Mouse (Mus musculus): ENCODE results near the gene Lancl1. TPM values are rescaled to one million over a fixed set of nuclear protein-coding genes. Genes with fewer than 3 reads are reported as not detected.
A peak's percentile ranks its signal among the peaks of the same experiment; 100 is the strongest.

Gene Lancl1
- polyA plus RNA-seq, 1 experiment from 2014 or later = 82.5 TPM

- Histone ChIP-seq H3K9ac (no peak overlapping the region), H3K9me3 (replicated peaks) (no peaks in the 10 kb centered on the region), H3K4me2 (no peak overlapping the region), H3K36me3 (peaks cover 60% of the 10 kb centered on the region), H3K4me1 (0 out of 2 replicates have a peak, but pooled peaks cover 2% of the 10 kb centered on the region), H3K27me3 (no peaks in the 10 kb centered on the region), H3K27ac (no peak overlapping the region), H3K4me3 (replicated peaks) (no peak overlapping the region)
- peak; percentile 66 for ATAC-seq (replicated peaks; ENCODE audit: low FRiP score)
- 48% methylated on average over 3 of the region's 3 CpGs for WGBS
These were observed 35.0 kb downstream of the Lancl1 start for GRCm38 (mm10) chr1:67003699-67004098.

- no peak overlapping the region for H3K27ac ChIP-seq
- peaks cover 51% of the 10 kb centered on the region for H3K36me3 ChIP-seq
- WGBS = 71% methylated on average over 6 of the region's 6 CpGs
These were observed 36.4 kb downstream of the Lancl1 start for GRCm38 (mm10) chr1:67002226-67002625.

GRCm38 (mm10) chr1:67001367-67001766, 37.3 kb downstream of the Lancl1 start:
- Histone ChIP-seq H3K9me3 (replicated peaks) (no peaks in the 10 kb centered on the region), H3K27ac (no peak overlapping the region), H3K4me1 (0 out of 2 replicates have a peak, but pooled peaks cover 2% of the 10 kb centered on the region), H3K9ac (no peak overlapping the region), H3K36me3 (peaks cover 44% of the 10 kb centered on the region), H3K27me3 (no peaks in the 10 kb centered on the region), H3K4me3 (replicated peaks) (no peak overlapping the region), H3K4me2 (no peak overlapping the region)
- 100% methylated on average over 1 of the region's 1 CpGs for WGBS
- no peak for ATAC-seq (replicated peaks; ENCODE audit: low FRiP score)

More at GRCm38 (mm10) chr1:67002226-67002625, 36.4 kb downstream of the Lancl1 start:
- Histone ChIP-seq H3K9me3 (replicated peaks) (no peaks in the 10 kb centered on the region), H3K4me1 (0 out of 2 replicates have a peak, but pooled peaks cover 2% of the 10 kb centered on the region), H3K9ac (no peak overlapping the region), H3K4me3 (replicated peaks) (no peak overlapping the region), H3K27me3 (no peaks in the 10 kb centered on the region), H3K4me2 (no peak overlapping the region)
- ATAC-seq (replicated peaks; ENCODE audit: low FRiP score) = no peak

GRCm38 (mm10) chr1:67000484-67000883, 38.2 kb downstream of the Lancl1 start:
- 78% methylated on average over 3 of the region's 3 CpGs for WGBS
- Histone ChIP-seq H3K36me3 (peaks cover 35% of the 10 kb centered on the region), H3K9me3 (replicated peaks) (no peaks in the 10 kb centered on the region), H3K27ac (no peak overlapping the region), H3K4me2 (no peak overlapping the region), H3K4me3 (replicated peaks) (no peak overlapping the region), H3K9ac (no peak overlapping the region), H3K4me1 (0 out of 2 replicates have a peak, but pooled peaks cover 2% of the 10 kb centered on the region), H3K27me3 (no peaks in the 10 kb centered on the region)
- ATAC-seq (replicated peaks; ENCODE audit: low FRiP score) = no peak

- WGBS = 86% methylated on average over 1 of the region's 1 CpGs
- H3K27ac ChIP-seq = no peak overlapping the region
- ATAC-seq (replicated peaks; ENCODE audit: low FRiP score) = no peak
These were observed 40.1 kb downstream of the Lancl1 start for GRCm38 (mm10) chr1:66998601-66999000.

GRCm38 (mm10) chr1:66998188-66998587, 40.5 kb downstream of the Lancl1 start:
- H3K4me2 ChIP-seq = no peak overlapping the region
- no peak for ATAC-seq (replicated peaks; ENCODE audit: low FRiP score)
- no peaks in the 10 kb centered on the region for H3K27me3 ChIP-seq
- peaks cover 14% of the 10 kb centered on the region for H3K36me3 ChIP-seq
- whole genome bisulfite sequencing = 93% methylated on average over 4 of the region's 4 CpGs
- no peak overlapping the region for H3K9ac ChIP-seq
- no peaks in the 10 kb centered on the region for H3K9me3 ChIP-seq (replicated peaks)
- no peak overlapping the region for H3K4me3 ChIP-seq (replicated peaks)
- no peak overlapping the region for H3K27ac ChIP-seq
- H3K4me1 ChIP-seq = no peaks in the 10 kb centered on the region

More at GRCm38 (mm10) chr1:66998601-66999000, 40.1 kb downstream of the Lancl1 start:
- Histone ChIP-seq H3K27me3 (no peaks in the 10 kb centered on the region), H3K4me2 (no peak overlapping the region), H3K36me3 (peaks cover 18% of the 10 kb centered on the region), H3K9me3 (replicated peaks) (no peaks in the 10 kb centered on the region), H3K9ac (no peak overlapping the region), H3K4me1 (0 out of 2 replicates have a peak, but pooled peaks cover 1% of the 10 kb centered on the region), H3K4me3 (replicated peaks) (no peak overlapping the region)

- H3K27me3 ChIP-seq = no peaks in the 10 kb centered on the region
- H3K27ac ChIP-seq = no peak overlapping the region
- H3K9ac ChIP-seq = no peak overlapping the region
- no peaks in the 10 kb centered on the region for H3K36me3 ChIP-seq
- no peaks in the 10 kb centered on the region for H3K4me1 ChIP-seq
- 88% methylated on average over 2 of the region's 2 CpGs for WGBS
- H3K4me2 ChIP-seq = no peak overlapping the region
- ATAC-seq (replicated peaks; ENCODE audit: low FRiP score) = no peak
- no peak overlapping the region for H3K4me3 ChIP-seq (replicated peaks)
- H3K9me3 ChIP-seq (replicated peaks) = no peaks in the 10 kb centered on the region
These were observed 41.9 kb downstream of the Lancl1 start for GRCm38 (mm10) chr1:66996819-66997218.

- H3K27me3 ChIP-seq = no peaks in the 10 kb centered on the region
- no peak overlapping the region for H3K27ac ChIP-seq
- no peak for ATAC-seq (replicated peaks; ENCODE audit: low FRiP score)
- no peaks in the 10 kb centered on the region for H3K36me3 ChIP-seq
- H3K9me3 ChIP-seq (replicated peaks) = no peaks in the 10 kb centered on the region
- no peak overlapping the region for H3K4me2 ChIP-seq
- no peak overlapping the region for H3K4me3 ChIP-seq (replicated peaks)
- H3K4me1 ChIP-seq = no peaks in the 10 kb centered on the region
- H3K9ac ChIP-seq = no peak overlapping the region
These were observed 45.9 kb downstream of the Lancl1 start for GRCm38 (mm10) chr1:66992764-66993163.

- no peaks in the 10 kb centered on the region for H3K27me3 ChIP-seq
- no peak overlapping the region for H3K9ac ChIP-seq
- WGBS = 77% methylated on average over 18 of the region's 18 CpGs
- no peak for ATAC-seq (replicated peaks; ENCODE audit: low FRiP score)
- H3K4me3 ChIP-seq (replicated peaks) = no peak overlapping the region
- no peak overlapping the region for H3K27ac ChIP-seq
- H3K9me3 ChIP-seq (replicated peaks) = no peaks in the 10 kb centered on the region
- H3K36me3 ChIP-seq = no peaks in the 10 kb centered on the region
- H3K4me1 ChIP-seq = no peaks in the 10 kb centered on the region
- no peak overlapping the region for H3K4me2 ChIP-seq
These were observed 51.0 kb downstream of the Lancl1 start for GRCm38 (mm10) chr1:66987558-66988190.

- Histone ChIP-seq H3K4me2 (no peak overlapping the region), H3K36me3 (no peaks in the 10 kb centered on the region), H3K4me1 (no peaks in the 10 kb centered on the region), H3K27ac (no peak overlapping the region), H3K4me3 (replicated peaks) (no peak overlapping the region), H3K9ac (no peak overlapping the region), H3K9me3 (replicated peaks) (no peaks in the 10 kb centered on the region), H3K27me3 (no peaks in the 10 kb centered on the region)
- no peak for ATAC-seq (replicated peaks; ENCODE audit: low FRiP score)
- WGBS = 64% methylated on average over 4 of the region's 4 CpGs
These were observed 52.8 kb downstream of the Lancl1 start for GRCm38 (mm10) chr1:66985906-66986305.

- WGBS = 18% methylated on average over 7 of the region's 7 CpGs
- H3K27ac ChIP-seq = no peak overlapping the region
- no peak overlapping the region for H3K4me3 ChIP-seq (replicated peaks)
- H3K9ac ChIP-seq = no peak overlapping the region
- no peak for ATAC-seq (replicated peaks; ENCODE audit: low FRiP score)
- H3K27me3 ChIP-seq = no peaks in the 10 kb centered on the region
- no peaks in the 10 kb centered on the region for H3K9me3 ChIP-seq (replicated peaks)
- H3K4me2 ChIP-seq = no peak overlapping the region
- H3K4me1 ChIP-seq = no peaks in the 10 kb centered on the region
- no peaks in the 10 kb centered on the region for H3K36me3 ChIP-seq
These were observed 53.5 kb downstream of the Lancl1 start for GRCm38 (mm10) chr1:66985129-66985698.

GRCm38 (mm10) chr1:66980129-66980528, 58.5 kb downstream of the Lancl1 start:
- H3K36me3 ChIP-seq = no peaks in the 10 kb centered on the region
- no peaks in the 10 kb centered on the region for H3K9me3 ChIP-seq (replicated peaks)
- no peak overlapping the region for H3K4me3 ChIP-seq (replicated peaks)
- 95% methylated on average over 1 of the region's 1 CpGs for WGBS
- no peak for ATAC-seq (replicated peaks; ENCODE audit: low FRiP score)
- H3K4me1 ChIP-seq = no peaks in the 10 kb centered on the region
- no peak overlapping the region for H3K9ac ChIP-seq
- H3K27ac ChIP-seq = no peak overlapping the region
- no peak overlapping the region for H3K4me2 ChIP-seq
- H3K27me3 ChIP-seq = no peaks in the 10 kb centered on the region

Measured in kidney, embryonic 15.5 days (tissue).